Mouse (Mus musculus): ENCODE measurements around the gene Tarsl2. TPM values are rescaled to one million over a fixed set of nuclear protein-coding genes. Genes with fewer than 3 reads are reported as not detected.

The Tarsl2 gene
- polyA plus RNA-seq, 1 experiment, result 3.3 TPM

DNA sequence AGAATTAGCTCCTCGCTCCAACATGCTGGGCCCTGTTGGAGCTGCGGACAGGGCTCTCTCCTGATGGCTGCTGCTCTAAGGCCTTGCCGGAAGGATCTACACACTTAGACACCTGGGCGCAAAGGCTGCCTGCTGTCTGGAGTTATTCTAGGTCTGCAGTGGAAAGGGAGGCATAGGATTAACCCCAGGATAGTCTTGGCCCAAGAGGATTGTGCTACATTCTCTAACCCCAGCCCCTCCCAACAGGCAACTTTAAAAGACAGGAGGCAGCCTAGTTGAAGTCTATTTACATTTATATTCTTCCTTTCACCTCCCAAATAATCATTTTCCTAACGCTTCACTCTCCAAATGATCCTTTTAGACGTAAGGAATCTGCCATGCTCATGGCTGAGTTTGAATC, 8.9 kb upstream of the Tarsl2 start:
- peaks cover 21% of the 10 kb centered on the region for H3K27me3 ChIP-seq (ENCODE audit: control insufficient read depth, insufficient read depth, insufficient read length)
- TF ChIP-seq POLR2A (IDR thresholded peaks at IDR 0.05; ENCODE audit: insufficient read length, low read depth) (no peak), MYOG (IDR thresholded peaks at IDR 0.05; ENCODE audit: control insufficient read depth in 1 of 3, insufficient read depth in 1 of 3, insufficient read length in 2 of 3, low read depth in 2 of 3) (no peak), MAX (IDR thresholded peaks at IDR 0.05; ENCODE audit: low read depth) (no peak), CEBPB (IDR thresholded peaks at IDR 0.05; ENCODE audit: insufficient read depth, poor library complexity, severe bottlenecking) (no peak), TCF12 (IDR thresholded peaks at IDR 0.05; ENCODE audit: insufficient read depth, poor library complexity, severe bottlenecking) (no peak), REST (IDR thresholded peaks at IDR 0.05; ENCODE audit: insufficient read depth, insufficient read length) (no peak), E2F4 (IDR thresholded peaks at IDR 0.05; ENCODE audit: insufficient read depth) (no peak), TCF3 (IDR thresholded peaks at IDR 0.05; ENCODE audit: insufficient read length, low read depth) (no peak), USF1 (IDR thresholded peaks at IDR 0.05; ENCODE audit: low read depth) (no peak), POLR2AphosphoS2 (IDR thresholded peaks at IDR 0.05; ENCODE audit: insufficient read length, low read depth) (no peak), MYOD1 (IDR thresholded peaks at IDR 0.05; ENCODE audit: control insufficient read depth in 1 of 3, insufficient read length in 2 of 3, low read depth in 2 of 3) (no peak), SRF (IDR thresholded peaks at IDR 0.05; ENCODE audit: control insufficient read depth, insufficient read length, low read depth) (no peak)
- H3K4me2 ChIP-seq (ENCODE audit: low read depth), result no peak overlapping the region
- no peaks in the 10 kb centered on the region for H3K36me3 ChIP-seq (ENCODE audit: control insufficient read depth, insufficient read depth)
- no peak overlapping the region for H3ac ChIP-seq (ENCODE audit: control insufficient read depth, insufficient read length)
- no peak overlapping the region for H3K4me3 ChIP-seq
- H3K79me2 ChIP-seq (ENCODE audit: control insufficient read depth, insufficient read depth), result no peaks in the 10 kb centered on the region

DNA sequence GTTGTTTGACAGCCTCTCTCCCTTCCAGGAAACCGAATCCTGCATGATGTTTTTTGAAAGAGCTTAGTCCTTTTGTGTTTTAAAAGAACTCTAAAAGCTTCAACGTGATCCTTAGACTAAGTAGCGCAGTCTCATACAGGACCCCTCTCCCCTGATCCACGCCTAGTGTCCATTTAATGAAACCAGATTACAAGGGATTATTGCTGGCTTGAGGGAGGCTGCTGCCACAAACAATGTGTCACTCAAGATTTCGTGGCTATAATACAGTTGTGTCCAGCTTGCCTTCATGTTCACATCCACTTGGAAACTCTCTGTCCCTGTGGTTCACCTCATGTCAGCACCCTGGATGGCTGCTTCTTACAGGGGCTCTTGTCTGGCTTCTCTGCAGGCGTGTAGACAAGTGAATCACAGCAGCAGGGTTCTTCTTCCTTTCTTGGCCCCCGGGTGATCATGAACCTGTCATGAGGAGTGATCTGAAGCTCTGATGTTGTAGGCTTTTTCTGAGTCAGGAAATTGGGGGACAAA, 8.3 kb upstream of the Tarsl2 start:
- Histone ChIP-seq H3ac (ENCODE audit: control insufficient read depth, insufficient read length) (no peak overlapping the region), H3K4me2 (ENCODE audit: low read depth) (no peak overlapping the region), H3K36me3 (ENCODE audit: control insufficient read depth, insufficient read depth) (no peaks in the 10 kb centered on the region), H3K79me2 (ENCODE audit: control insufficient read depth, insufficient read depth) (no peaks in the 10 kb centered on the region), H3K4me3 (no peak overlapping the region), H3K27me3 (ENCODE audit: control insufficient read depth, insufficient read depth, insufficient read length) (peaks cover 21% of the 10 kb centered on the region)
- TF ChIP-seq SRF (IDR thresholded peaks at IDR 0.05; ENCODE audit: control insufficient read depth, insufficient read length, low read depth) (no peak), MAX (IDR thresholded peaks at IDR 0.05; ENCODE audit: low read depth) (no peak), E2F4 (IDR thresholded peaks at IDR 0.05; ENCODE audit: insufficient read depth) (no peak)

DNA sequence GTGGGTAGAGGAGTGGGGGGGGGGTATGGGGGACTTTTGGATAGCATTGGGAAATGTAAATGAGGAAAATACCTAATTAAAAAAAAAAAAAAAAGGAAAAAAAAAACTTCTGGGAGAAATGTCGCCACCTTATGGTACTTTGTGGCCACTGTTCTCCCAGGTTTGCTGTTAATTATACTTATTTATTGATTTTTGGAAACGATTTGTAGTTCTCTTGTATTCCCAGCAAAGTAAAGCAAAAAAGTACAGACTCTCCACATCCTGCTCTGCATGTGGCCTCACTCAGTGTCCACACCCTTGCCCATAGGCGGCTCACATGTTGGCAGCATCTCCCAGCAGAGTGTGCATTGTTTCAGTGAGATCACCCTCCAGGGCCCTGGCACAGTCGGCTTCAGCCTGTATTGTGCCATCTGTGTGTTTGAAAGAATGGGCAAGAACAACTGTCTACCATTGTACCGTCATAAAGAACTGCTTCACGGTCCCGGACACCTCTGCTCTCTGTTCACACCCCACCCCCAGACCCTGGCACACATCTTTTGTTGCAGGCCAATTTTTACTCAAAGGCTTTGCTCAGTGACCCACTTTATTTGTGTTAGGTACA, 6.4 kb upstream of the Tarsl2 start:
- TF ChIP-seq E2F4 (IDR thresholded peaks at IDR 0.05; ENCODE audit: insufficient read depth) (no peak), POLR2A (IDR thresholded peaks at IDR 0.05; ENCODE audit: insufficient read length, low read depth) (no peak), MYOD1 (IDR thresholded peaks at IDR 0.05; ENCODE audit: control insufficient read depth in 1 of 3, insufficient read length in 2 of 3, low read depth in 2 of 3) (no peak)
- H3K4me3 ChIP-seq, result no peak overlapping the region
- H3ac ChIP-seq (ENCODE audit: control insufficient read depth, insufficient read length), result no peak overlapping the region
- peaks cover 21% of the 10 kb centered on the region for H3K27me3 ChIP-seq (ENCODE audit: control insufficient read depth, insufficient read depth, insufficient read length)
- no peaks in the 10 kb centered on the region for H3K36me3 ChIP-seq (ENCODE audit: control insufficient read depth, insufficient read depth)
- no peaks in the 10 kb centered on the region for H3K79me2 ChIP-seq (ENCODE audit: control insufficient read depth, insufficient read depth)
- H3K4me2 ChIP-seq (ENCODE audit: low read depth), result no peak overlapping the region

DNA sequence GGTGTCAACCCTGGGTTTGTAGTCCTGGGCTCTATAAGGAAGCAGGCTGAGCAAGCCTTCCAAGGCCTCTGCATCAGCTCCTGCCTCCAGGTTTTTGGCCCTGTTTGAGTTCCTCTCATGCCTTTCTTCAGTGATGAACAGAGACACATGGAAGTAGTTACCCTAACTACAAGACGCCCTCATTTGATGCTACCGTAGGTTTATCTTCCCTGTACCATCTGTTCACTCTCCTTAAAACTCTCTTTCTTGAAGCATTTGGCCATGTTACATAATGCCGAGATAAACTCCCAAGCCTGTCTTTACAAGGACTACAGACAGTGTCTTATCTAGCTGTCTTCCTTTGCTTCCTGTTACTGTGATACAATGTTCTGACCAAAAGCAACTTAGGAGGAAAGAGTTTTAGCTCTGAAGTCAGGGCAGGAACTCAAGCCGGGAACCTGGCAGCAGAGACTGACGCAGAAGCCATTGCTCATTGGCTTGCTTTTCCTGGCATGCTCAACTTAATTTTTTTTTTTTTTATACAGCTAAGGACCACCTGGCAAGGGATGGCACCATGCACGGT, 4.8 kb upstream of the Tarsl2 start:
- Histone ChIP-seq H3K79me2 (ENCODE audit: control insufficient read depth, insufficient read depth) (no peaks in the 10 kb centered on the region), H3ac (ENCODE audit: control insufficient read depth, insufficient read length) (no peak overlapping the region), H3K27me3 (ENCODE audit: control insufficient read depth, insufficient read depth, insufficient read length) (peaks cover 21% of the 10 kb centered on the region), H3K4me3 (no peak overlapping the region), H3K4me2 (ENCODE audit: low read depth) (no peak overlapping the region), H3K36me3 (ENCODE audit: control insufficient read depth, insufficient read depth) (no peaks in the 10 kb centered on the region)
- TF ChIP-seq TCF12 (IDR thresholded peaks at IDR 0.05; ENCODE audit: insufficient read depth, poor library complexity, severe bottlenecking) (no peak), SRF (IDR thresholded peaks at IDR 0.05; ENCODE audit: control insufficient read depth, insufficient read length, low read depth) (no peak), POLR2A (IDR thresholded peaks at IDR 0.05; ENCODE audit: insufficient read length, low read depth) (no peak), TCF3 (IDR thresholded peaks at IDR 0.05; ENCODE audit: insufficient read length, low read depth) (no peak), USF1 (IDR thresholded peaks at IDR 0.05; ENCODE audit: low read depth) (no peak), POLR2AphosphoS2 (IDR thresholded peaks at IDR 0.05; ENCODE audit: insufficient read length, low read depth) (no peak), MAX (IDR thresholded peaks at IDR 0.05; ENCODE audit: low read depth) (no peak), E2F4 (IDR thresholded peaks at IDR 0.05; ENCODE audit: insufficient read depth) (no peak), CEBPB (IDR thresholded peaks at IDR 0.05; ENCODE audit: insufficient read depth, poor library complexity, severe bottlenecking) (no peak), MYOG (IDR thresholded peaks at IDR 0.05; ENCODE audit: control insufficient read depth in 1 of 3, insufficient read depth in 1 of 3, insufficient read length in 2 of 3, low read depth in 2 of 3) (no peak), MYOD1 (IDR thresholded peaks at IDR 0.05; ENCODE audit: control insufficient read depth in 1 of 3, insufficient read length in 2 of 3, low read depth in 2 of 3) (no peak), REST (IDR thresholded peaks at IDR 0.05; ENCODE audit: insufficient read depth, insufficient read length) (no peak)

DNA sequence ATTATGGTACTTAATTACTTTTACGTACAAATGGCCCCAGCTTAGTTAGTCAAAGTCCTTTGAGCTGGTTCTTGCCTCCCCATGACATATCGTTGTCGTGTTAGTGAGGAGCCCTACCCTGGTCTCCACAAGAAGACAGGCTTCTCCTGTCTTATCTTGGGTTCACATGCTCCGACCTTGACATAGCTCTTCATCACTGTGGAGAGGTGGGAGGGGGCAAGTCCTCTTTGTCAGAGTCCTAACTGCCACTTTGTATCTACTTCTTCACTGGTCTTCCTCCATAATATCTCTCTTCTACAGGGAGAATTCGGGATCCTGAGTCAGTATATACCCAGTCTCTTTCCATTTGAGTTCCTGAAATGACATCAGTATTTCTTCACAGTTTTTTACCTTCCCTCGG, 4.0 kb upstream of the Tarsl2 start:
- Histone ChIP-seq H3K79me2 (ENCODE audit: control insufficient read depth, insufficient read depth) (no peaks in the 10 kb centered on the region), H3K36me3 (ENCODE audit: control insufficient read depth, insufficient read depth) (no peaks in the 10 kb centered on the region), H3K4me2 (ENCODE audit: low read depth) (no peak overlapping the region), H3K27me3 (ENCODE audit: control insufficient read depth, insufficient read depth, insufficient read length) (peaks cover 17% of the 10 kb centered on the region), H3K4me3 (no peak overlapping the region), H3ac (ENCODE audit: control insufficient read depth, insufficient read length) (no peak overlapping the region)
- TF ChIP-seq MAX (IDR thresholded peaks at IDR 0.05; ENCODE audit: low read depth) (no peak), REST (IDR thresholded peaks at IDR 0.05; ENCODE audit: insufficient read depth, insufficient read length) (no peak), CEBPB (IDR thresholded peaks at IDR 0.05; ENCODE audit: insufficient read depth, poor library complexity, severe bottlenecking) (no peak), USF1 (IDR thresholded peaks at IDR 0.05; ENCODE audit: low read depth) (no peak), MYOD1 (IDR thresholded peaks at IDR 0.05; ENCODE audit: control insufficient read depth in 1 of 3, insufficient read length in 2 of 3, low read depth in 2 of 3) (no peak), E2F4 (IDR thresholded peaks at IDR 0.05; ENCODE audit: insufficient read depth) (no peak), POLR2A (IDR thresholded peaks at IDR 0.05; ENCODE audit: insufficient read length, low read depth) (no peak), TCF12 (IDR thresholded peaks at IDR 0.05; ENCODE audit: insufficient read depth, poor library complexity, severe bottlenecking) (no peak), TCF3 (IDR thresholded peaks at IDR 0.05; ENCODE audit: insufficient read length, low read depth) (no peak), POLR2AphosphoS2 (IDR thresholded peaks at IDR 0.05; ENCODE audit: insufficient read length, low read depth) (no peak), MYOG (IDR thresholded peaks at IDR 0.05; ENCODE audit: control insufficient read depth in 1 of 3, insufficient read depth in 1 of 3, insufficient read length in 2 of 3, low read depth in 2 of 3) (no peak), SRF (IDR thresholded peaks at IDR 0.05; ENCODE audit: control insufficient read depth, insufficient read length, low read depth) (no peak)
